Mouse (Mus musculus) frontal cortex, adult (tissue): ENCODE data around the gene Foxs1.

ENCODE experiments used
- ATAC-seq: cut with Nextera tagmentation; 2 replicates; pipeline ENCODE4 v1.9.2; 2017; ENCODE audit warnings: mild to moderate bottlenecking, moderate library complexity, mixed read lengths; ENCODE audit not compliant: low TSS enrichment

Gene Foxs1

GRCm38 (mm10) chr2:152903586-152903985, 29.4 kb downstream of the Foxs1 start:
- no peak for ATAC-seq

- no peak for ATAC-seq
Measured at GRCm38 (mm10) chr2:152902658-152903057, 30.4 kb downstream of the Foxs1 start.

- ATAC-seq: no peak
Measured at GRCm38 (mm10) chr2:152901296-152901695, 31.7 kb downstream of the Foxs1 start.

DNA sequence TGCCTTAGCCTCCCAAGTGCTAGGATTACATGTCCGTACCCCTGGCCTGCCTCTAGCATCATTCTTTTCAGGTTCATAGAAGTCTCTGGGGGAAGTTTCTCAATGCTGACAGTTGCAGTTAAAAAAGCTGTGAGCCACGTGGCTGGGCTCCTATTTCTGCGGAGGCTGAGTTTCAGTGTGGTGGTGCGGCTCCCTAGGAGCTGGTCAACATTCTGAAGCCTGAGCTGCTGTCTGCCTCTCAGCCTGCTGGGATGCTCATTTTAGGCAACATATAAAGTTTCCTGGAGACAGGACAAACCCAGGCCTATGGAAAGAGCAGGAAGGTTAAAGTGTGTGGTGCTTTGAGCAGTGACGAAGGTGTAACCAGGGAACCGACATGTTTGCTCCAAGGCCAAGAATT, 34.0 kb downstream of the Foxs1 start:
- ATAC-seq: peak; percentile 62; the same call in 1 of the 2 replicates

GRCm38 (mm10) chr2:152896926-152897325, 36.1 kb downstream of the Foxs1 start:
- ATAC-seq: no peak

GRCm38 (mm10) chr2:152895834-152896233, 37.2 kb downstream of the Foxs1 start:
- ATAC-seq: no peak

DNA sequence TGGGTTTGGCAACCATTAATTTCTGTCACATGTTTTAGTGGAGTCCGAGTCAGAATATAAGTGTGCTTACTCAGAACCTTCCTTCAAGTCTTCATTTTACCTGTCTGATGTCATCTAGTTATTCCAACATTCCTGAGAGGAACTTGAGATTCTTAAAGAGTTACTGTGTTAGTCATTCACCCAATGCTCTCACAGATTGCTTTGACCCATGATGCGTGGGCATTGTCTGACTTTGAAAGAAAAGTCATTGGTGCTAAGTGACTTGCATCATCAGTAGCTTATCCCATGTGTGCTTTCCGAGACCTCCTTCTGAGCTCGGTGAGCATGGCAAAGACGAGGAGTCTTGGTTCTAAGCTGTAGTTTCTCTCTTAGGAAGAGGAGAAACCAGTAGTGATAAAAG, 44.2 kb downstream of the Foxs1 start:
- no peak for ATAC-seq

DNA sequence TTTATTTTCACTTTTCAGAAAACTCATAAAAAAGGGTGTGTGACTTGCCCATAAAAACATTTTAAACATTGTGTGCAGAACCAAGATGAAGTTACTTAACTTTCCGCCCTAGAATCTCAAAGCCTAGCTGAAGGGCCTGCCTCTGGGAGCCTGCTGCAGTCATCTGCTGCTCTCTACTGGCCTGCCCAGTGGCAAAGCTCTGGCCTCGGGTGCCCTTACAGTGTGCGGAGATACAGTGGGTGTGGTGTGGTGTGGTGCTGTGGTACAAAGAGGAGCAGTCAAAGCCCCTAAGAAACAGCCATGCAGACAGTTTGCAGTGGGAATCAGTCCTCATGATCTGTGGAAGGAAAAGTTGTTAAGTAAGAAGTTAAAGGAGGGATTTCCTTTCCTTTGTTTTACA, 45.8 kb downstream of the Foxs1 start:
- no peak for ATAC-seq

DNA sequence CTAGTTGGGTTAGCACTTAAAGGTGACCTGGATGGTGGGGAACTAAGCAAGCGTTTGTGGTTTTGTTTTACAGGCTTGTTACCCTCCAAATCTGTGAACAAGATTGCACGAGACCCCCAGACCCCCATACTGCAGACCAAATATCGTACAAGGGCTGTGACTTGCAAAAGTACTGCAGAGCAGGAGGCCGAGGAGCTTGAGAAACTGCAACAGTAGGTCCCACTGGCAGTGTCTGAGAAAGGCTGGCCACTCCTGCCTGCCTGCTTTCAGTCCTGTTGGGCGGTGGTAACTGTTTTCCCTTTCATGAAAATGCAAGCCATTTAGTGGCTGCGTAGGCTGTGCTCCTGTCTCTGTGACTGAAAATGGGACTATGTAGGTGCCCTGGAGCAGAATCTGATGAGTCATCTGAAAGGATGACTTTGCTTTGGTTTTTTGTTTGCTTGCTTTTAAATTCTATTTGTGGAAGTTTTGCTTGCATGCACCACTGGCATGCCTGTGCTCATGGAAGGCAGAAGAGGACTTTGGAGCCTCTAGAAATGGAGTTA, 48.8 kb downstream of the Foxs1 start:
- peak; percentile 99 for ATAC-seq
